Mouse (Mus musculus): ENCODE results near the gene Arl13b. TPM values are rescaled to one million over a fixed set of nuclear protein-coding genes. Genes with fewer than 3 reads are reported as not detected.

Arl13b gene
- polyA plus RNA-seq, 2 experiments, result 21.5 to 24.0 TPM

- Histone ChIP-seq H3K27ac (replicated peaks; ENCODE audit: low read depth, low read length) (no peak overlapping the region), H3K9ac (ENCODE audit: low read depth, low read length, severe bottlenecking) (no peak overlapping the region)
- no peak for ATAC-seq (ENCODE audit: low FRiP score, low read depth)
Measured at GRCm38 (mm10) chr16:62799839-62800238, 47.0 kb downstream of the Arl13b start.

GRCm38 (mm10) chr16:62799426-62799825 is 47.4 kb downstream of the Arl13b start:
- no peaks in the 10 kb centered on the region for H3K4me1 ChIP-seq (ENCODE audit: control insufficient read depth, insufficient read depth, low read length)
- H3K4me2 ChIP-seq (replicated peaks; ENCODE audit: low read depth, low read length, severe bottlenecking), result no peak overlapping the region
- no peak for DNase-seq (ENCODE audit: low spot score)
- no peaks in the 10 kb centered on the region for H3K9me3 ChIP-seq (ENCODE audit: control insufficient read depth, low read length)
- no peak for ATAC-seq (ENCODE audit: low FRiP score, low read depth)
- H3K27ac ChIP-seq (replicated peaks; ENCODE audit: low read depth, low read length), result no peak overlapping the region
- no peaks in the 10 kb centered on the region for H3K27me3 ChIP-seq (ENCODE audit: control insufficient read depth, insufficient read depth, low read length)
- H3K4me3 ChIP-seq (replicated peaks; ENCODE audit: low read length), result no peak overlapping the region
- TF ChIP-seq POLR2A (IDR thresholded peaks at IDR 0.05; ENCODE audit: borderline replicate concordance, extremely low read depth, insufficient read depth, insufficient read length), result no peak
- H3K9ac ChIP-seq (ENCODE audit: low read depth, low read length, severe bottlenecking), result no peak overlapping the region
- 89% methylated on average over 4 of the region's 4 CpGs for WGBS
- peaks cover 30% of the 10 kb centered on the region for H3K36me3 ChIP-seq (ENCODE audit: control insufficient read depth, insufficient read depth, low read length)

More at GRCm38 (mm10) chr16:62799839-62800238, 47.0 kb downstream of the Arl13b start:
- no peak overlapping the region for H3K4me3 ChIP-seq (replicated peaks; ENCODE audit: low read length)
- no peaks in the 10 kb centered on the region for H3K27me3 ChIP-seq (ENCODE audit: control insufficient read depth, insufficient read depth, low read length)
- H3K9me3 ChIP-seq (ENCODE audit: control insufficient read depth, low read length), result no peaks in the 10 kb centered on the region
- no peak overlapping the region for H3K4me2 ChIP-seq (replicated peaks; ENCODE audit: low read depth, low read length, severe bottlenecking)
- TF ChIP-seq POLR2A (IDR thresholded peaks at IDR 0.05; ENCODE audit: borderline replicate concordance, extremely low read depth, insufficient read depth, insufficient read length), result no peak
- no peak for DNase-seq (ENCODE audit: low spot score)
- no peaks in the 10 kb centered on the region for H3K4me1 ChIP-seq (ENCODE audit: control insufficient read depth, insufficient read depth, low read length)
- H3K36me3 ChIP-seq (ENCODE audit: control insufficient read depth, insufficient read depth, low read length), result peaks cover 34% of the 10 kb centered on the region
- 79% methylated on average over 3 of the region's 3 CpGs for WGBS

GRCm38 (mm10) chr16:62798808-62799207 is 48.0 kb downstream of the Arl13b start:
- ATAC-seq (ENCODE audit: low FRiP score, low read depth), result no peak
- TF ChIP-seq POLR2A (IDR thresholded peaks at IDR 0.05; ENCODE audit: borderline replicate concordance, extremely low read depth, insufficient read depth, insufficient read length), result no peak
- Histone ChIP-seq H3K9ac (ENCODE audit: low read depth, low read length, severe bottlenecking) (no peak overlapping the region), H3K36me3 (ENCODE audit: control insufficient read depth, insufficient read depth, low read length) (peaks cover 27% of the 10 kb centered on the region), H3K27me3 (ENCODE audit: control insufficient read depth, insufficient read depth, low read length) (no peaks in the 10 kb centered on the region), H3K4me3 (replicated peaks; ENCODE audit: low read length) (no peak overlapping the region), H3K9me3 (ENCODE audit: control insufficient read depth, low read length) (no peaks in the 10 kb centered on the region), H3K4me1 (ENCODE audit: control insufficient read depth, insufficient read depth, low read length) (no peaks in the 10 kb centered on the region), H3K27ac (replicated peaks; ENCODE audit: low read depth, low read length) (no peak overlapping the region), H3K4me2 (replicated peaks; ENCODE audit: low read depth, low read length, severe bottlenecking) (no peak overlapping the region)
- 84% methylated on average over 3 of the region's 3 CpGs for WGBS
- DNase-seq (ENCODE audit: low spot score), result no peak

- 86% methylated on average over 1 of the region's 1 CpGs for WGBS
- Histone ChIP-seq H3K9ac (ENCODE audit: low read depth, low read length, severe bottlenecking) (no peak overlapping the region), H3K27me3 (ENCODE audit: control insufficient read depth, insufficient read depth, low read length) (no peaks in the 10 kb centered on the region), H3K9me3 (ENCODE audit: control insufficient read depth, low read length) (no peaks in the 10 kb centered on the region), H3K4me3 (replicated peaks; ENCODE audit: low read length) (no peak overlapping the region), H3K36me3 (ENCODE audit: control insufficient read depth, insufficient read depth, low read length) (peaks cover 17% of the 10 kb centered on the region), H3K27ac (replicated peaks; ENCODE audit: low read depth, low read length) (no peak overlapping the region), H3K4me1 (ENCODE audit: control insufficient read depth, insufficient read depth, low read length) (no peaks in the 10 kb centered on the region), H3K4me2 (replicated peaks; ENCODE audit: low read depth, low read length, severe bottlenecking) (no peak overlapping the region)
- TF ChIP-seq POLR2A (IDR thresholded peaks at IDR 0.05; ENCODE audit: borderline replicate concordance, extremely low read depth, insufficient read depth, insufficient read length), result no peak
- DNase-seq (ENCODE audit: low spot score), result no peak
- ATAC-seq (ENCODE audit: low FRiP score, low read depth), result no peak
Measured at GRCm38 (mm10) chr16:62796608-62797007, 50.2 kb downstream of the Arl13b start.

- H3K9ac ChIP-seq (ENCODE audit: low read depth, low read length, severe bottlenecking), result peak within 1 kb of the TSS; percentile 73
- 2% methylated on average over 41 of the region's 41 CpGs for WGBS
- ATAC-seq (ENCODE audit: low FRiP score, low read depth), result peak; percentile 97
Measured at GRCm38 (mm10) chr16:62786621-62787331, 60.1 kb downstream of the Arl13b start, which contains the start of gene Nsun3. TSS of gene Nsun3 (minus strand) at chr16:62786818.

More at GRCm38 (mm10) chr16:62786621-62787331, 60.1 kb downstream of the Arl13b start, which contains the start of gene Nsun3:
- H3K9me3 ChIP-seq (ENCODE audit: control insufficient read depth, low read length), result no peaks in the 10 kb centered on the region
- no peaks in the 10 kb centered on the region for H3K27me3 ChIP-seq (ENCODE audit: control insufficient read depth, insufficient read depth, low read length)
- H3K27ac ChIP-seq (replicated peaks; ENCODE audit: low read depth, low read length), result peak within 1 kb of the TSS; percentile 77
- peak; percentile 96 for DNase-seq (ENCODE audit: low spot score)
- peak; percentile 95; the same call in 1 of the 2 replicates for TF ChIP-seq POLR2A (IDR thresholded peaks at IDR 0.05; ENCODE audit: borderline replicate concordance, extremely low read depth, insufficient read depth, insufficient read length)
- H3K4me2 ChIP-seq (replicated peaks; ENCODE audit: low read depth, low read length, severe bottlenecking), result peak within 1 kb of the TSS; percentile 71
- H3K4me1 ChIP-seq (ENCODE audit: control insufficient read depth, insufficient read depth, low read length), result peaks cover 4% of the 10 kb centered on the region; the same call in 1 of the 2 replicates
- peak within 1 kb of the TSS; percentile 71 for H3K4me3 ChIP-seq (replicated peaks; ENCODE audit: low read length)
- no peaks in the 10 kb centered on the region; the same call in 1 of the 2 replicates for H3K36me3 ChIP-seq (ENCODE audit: control insufficient read depth, insufficient read depth, low read length)
